Mouse (Mus musculus): ENCODE data around the gene Cct2. TPM values are rescaled to one million over a fixed set of nuclear protein-coding genes. Genes with fewer than 3 reads are reported as not detected.
A peak's percentile ranks its signal among the peaks of the same experiment; 100 is the strongest.

Gene Cct2
- polyA plus RNA-seq (2012; rRNA removed), result 20.6 and 37.3 TPM in 2 replicates

- under 1% methylated on average over 68 of the region's 68 CpGs for WGBS
- H3K4me3 ChIP-seq (ENCODE audit: low read depth, low read length), result peak within 1 kb of the TSS; percentile 80
Measured at GRCm38 (mm10) chr10:117063254-117064021, at the start of gene Cct2. Cct2 (minus strand) TSS chr10:117063814.

DNA sequence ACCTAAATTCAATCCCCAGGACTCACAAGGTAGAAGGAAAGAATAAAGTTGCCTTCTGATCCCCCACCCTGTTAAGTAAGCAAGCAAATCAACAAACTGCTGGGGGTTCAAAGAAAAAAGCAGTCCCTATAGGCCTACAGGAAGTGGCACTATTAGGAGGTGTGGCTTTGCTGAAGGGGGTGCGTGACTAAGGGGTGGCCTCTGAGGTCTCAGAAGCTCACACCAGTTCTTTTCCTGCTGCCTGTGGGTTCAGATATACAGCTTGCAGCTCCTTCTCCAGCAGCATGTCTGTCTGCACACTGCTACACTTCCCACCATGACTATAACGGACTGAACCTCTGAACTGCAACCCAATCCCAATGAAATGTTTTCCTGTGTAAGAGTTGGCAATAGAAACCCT is 48.9 kb upstream of the Cct2 start:
- no peaks in the 10 kb centered on the region for H3K36me3 ChIP-seq (ENCODE audit: control insufficient read depth, insufficient read depth, low read length)
- 58% methylated on average over 2 of the region's 2 CpGs for WGBS
- H3K27me3 ChIP-seq (ENCODE audit: control insufficient read depth, insufficient read depth, low read length), result no peaks in the 10 kb centered on the region
- TF ChIP-seq CTCF (IDR thresholded peaks at IDR 0.05; ENCODE audit: extremely low read depth, insufficient read length, insufficient replicate concordance, low read depth, low read length) (no peak), POLR2A (IDR thresholded peaks at IDR 0.05; ENCODE audit: low read depth, low read length) (no peak)
- H3K4me1 ChIP-seq (ENCODE audit: control insufficient read depth, insufficient read depth, insufficient read length, low read length), result peaks cover 7% of the 10 kb centered on the region
- H3K4me3 ChIP-seq (ENCODE audit: low read depth, low read length), result no peak overlapping the region
- H3K27ac ChIP-seq (ENCODE audit: insufficient read depth, low read depth, low read length), result no peak overlapping the region

More at GRCm38 (mm10) chr10:117063254-117064021, at the start of gene Cct2:
- no peaks in the 10 kb centered on the region for H3K27me3 ChIP-seq (ENCODE audit: control insufficient read depth, insufficient read depth, low read length)
- H3K36me3 ChIP-seq (ENCODE audit: control insufficient read depth, insufficient read depth, low read length), result peaks cover 31% of the 10 kb centered on the region
- no peak for TF ChIP-seq CTCF (IDR thresholded peaks at IDR 0.05; ENCODE audit: extremely low read depth, insufficient read length, insufficient replicate concordance, low read depth, low read length)
- TF ChIP-seq POLR2A (IDR thresholded peaks at IDR 0.05; ENCODE audit: low read depth, low read length), result peak; percentile 78
- peak within 1 kb of the TSS; percentile 53; the same call in 1 of the 2 replicates for H3K27ac ChIP-seq (ENCODE audit: insufficient read depth, low read depth, low read length)
- no peaks in the 10 kb centered on the region for H3K4me1 ChIP-seq (ENCODE audit: control insufficient read depth, insufficient read depth, insufficient read length, low read length)

DNA sequence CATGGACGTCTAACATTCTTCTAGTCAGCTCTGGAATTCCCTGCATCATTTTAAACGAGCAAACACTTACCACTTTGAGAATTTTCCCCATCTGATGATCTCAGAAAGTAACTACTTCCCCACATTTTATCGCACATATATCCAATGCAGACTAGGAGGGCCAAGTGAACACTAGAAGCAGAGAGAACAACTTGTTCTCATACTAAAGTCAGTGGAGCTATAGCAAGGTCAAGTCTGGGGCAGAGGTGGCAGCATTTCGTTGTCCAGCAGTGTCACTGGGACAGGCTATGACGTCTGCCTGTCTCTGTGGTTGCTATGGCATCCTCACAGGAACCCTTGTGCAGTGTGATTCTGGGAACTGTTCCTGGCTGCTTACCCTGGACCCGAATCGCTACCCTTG is 47.8 kb upstream of the Cct2 start:
- H3K27ac ChIP-seq (ENCODE audit: insufficient read depth, low read depth, low read length), result no peak overlapping the region
- WGBS, result 77% methylated on average over 7 of the region's 7 CpGs
- TF ChIP-seq CTCF (IDR thresholded peaks at IDR 0.05; ENCODE audit: extremely low read depth, insufficient read length, insufficient replicate concordance, low read depth, low read length) (no peak), POLR2A (IDR thresholded peaks at IDR 0.05; ENCODE audit: low read depth, low read length) (no peak)

DNA sequence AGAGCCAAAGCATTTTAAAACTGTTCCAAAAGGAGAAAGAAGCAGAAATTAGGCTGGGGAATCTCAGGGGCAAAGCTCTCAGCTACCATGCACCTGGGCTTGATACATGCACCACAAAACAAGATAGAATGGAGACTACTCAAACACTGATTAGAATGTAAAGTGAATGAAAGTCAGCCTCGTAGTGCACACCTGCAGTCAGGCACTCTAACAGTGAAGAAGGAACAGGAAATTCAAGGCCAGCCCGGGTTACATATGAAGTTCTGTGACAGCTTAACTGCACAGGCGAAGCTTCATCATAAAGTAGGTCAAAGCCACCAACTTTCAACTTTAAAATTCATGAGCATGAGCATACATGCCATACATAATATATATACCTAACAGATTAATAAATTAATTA is 46.7 kb upstream of the Cct2 start:
- no peak overlapping the region for H3K4me3 ChIP-seq (ENCODE audit: low read depth, low read length)
- H3K27ac ChIP-seq (ENCODE audit: insufficient read depth, low read depth, low read length), result no peak overlapping the region
- H3K27me3 ChIP-seq (ENCODE audit: control insufficient read depth, insufficient read depth, low read length), result no peaks in the 10 kb centered on the region
- 33% methylated on average over 3 of the region's 3 CpGs for WGBS
- TF ChIP-seq POLR2A (IDR thresholded peaks at IDR 0.05; ENCODE audit: low read depth, low read length) (no peak), CTCF (IDR thresholded peaks at IDR 0.05; ENCODE audit: extremely low read depth, insufficient read length, insufficient replicate concordance, low read depth, low read length) (no peak)
- no peaks in the 10 kb centered on the region for H3K36me3 ChIP-seq (ENCODE audit: control insufficient read depth, insufficient read depth, low read length)
- peaks cover 4% of the 10 kb centered on the region; the same call in 1 of the 2 replicates for H3K4me1 ChIP-seq (ENCODE audit: control insufficient read depth, insufficient read depth, insufficient read length, low read length)

More for the DNA sequence above, 47.8 kb upstream of the Cct2 start:
- peaks cover 7% of the 10 kb centered on the region for H3K4me1 ChIP-seq (ENCODE audit: control insufficient read depth, insufficient read depth, insufficient read length, low read length)
- H3K27me3 ChIP-seq (ENCODE audit: control insufficient read depth, insufficient read depth, low read length), result no peaks in the 10 kb centered on the region
- H3K36me3 ChIP-seq (ENCODE audit: control insufficient read depth, insufficient read depth, low read length), result no peaks in the 10 kb centered on the region
- H3K4me3 ChIP-seq (ENCODE audit: low read depth, low read length), result no peak overlapping the region

- no peak overlapping the region for H3K4me3 ChIP-seq (ENCODE audit: low read depth, low read length)
- 66% methylated on average over 3 of the region's 3 CpGs for whole genome bisulfite sequencing
- no peaks in the 10 kb centered on the region for H3K36me3 ChIP-seq (ENCODE audit: control insufficient read depth, insufficient read depth, low read length)
- TF ChIP-seq POLR2A (IDR thresholded peaks at IDR 0.05; ENCODE audit: low read depth, low read length) (no peak), CTCF (IDR thresholded peaks at IDR 0.05; ENCODE audit: extremely low read depth, insufficient read length, insufficient replicate concordance, low read depth, low read length) (no peak)
- no peaks in the 10 kb centered on the region for H3K27me3 ChIP-seq (ENCODE audit: control insufficient read depth, insufficient read depth, low read length)
- H3K4me1 ChIP-seq (ENCODE audit: control insufficient read depth, insufficient read depth, insufficient read length, low read length), result peaks cover 5% of the 10 kb centered on the region; the same call in 1 of the 2 replicates
- no peak overlapping the region for H3K27ac ChIP-seq (ENCODE audit: insufficient read depth, low read depth, low read length)
Measured at GRCm38 (mm10) chr10:117106686-117107085, 43.1 kb upstream of the Cct2 start.

DNA sequence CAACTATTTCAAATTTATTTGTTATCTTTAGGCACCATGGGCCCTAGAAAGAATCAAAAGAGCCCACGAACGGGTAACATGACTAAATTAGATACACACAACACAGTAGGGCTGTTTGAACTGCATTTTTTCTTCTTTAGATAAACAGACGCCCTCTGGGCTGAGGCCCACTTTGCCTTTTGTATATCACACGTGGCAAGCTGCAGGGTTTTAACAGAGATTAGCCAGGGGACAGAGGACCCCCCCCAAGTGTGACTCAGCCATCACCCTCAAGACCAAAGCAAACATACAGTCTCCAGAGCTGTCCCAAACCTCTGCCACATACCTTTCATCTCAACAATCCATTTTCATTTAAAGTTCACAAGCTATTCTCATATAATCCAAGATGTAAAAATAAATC is 42.6 kb upstream of the Cct2 start:
- Histone ChIP-seq H3K27me3 (ENCODE audit: control insufficient read depth, insufficient read depth, low read length) (no peaks in the 10 kb centered on the region), H3K4me1 (ENCODE audit: control insufficient read depth, insufficient read depth, insufficient read length, low read length) (peaks cover 5% of the 10 kb centered on the region; the same call in 1 of the 2 replicates), H3K36me3 (ENCODE audit: control insufficient read depth, insufficient read depth, low read length) (no peaks in the 10 kb centered on the region), H3K27ac (ENCODE audit: insufficient read depth, low read depth, low read length) (no peak overlapping the region), H3K4me3 (ENCODE audit: low read depth, low read length) (no peak overlapping the region)
- TF ChIP-seq POLR2A (IDR thresholded peaks at IDR 0.05; ENCODE audit: low read depth, low read length), result no peak
- WGBS, result 43% methylated on average over 4 of the region's 4 CpGs

GRCm38 (mm10) chr10:117105015-117105414 is 41.4 kb upstream of the Cct2 start:
- peaks cover 5% of the 10 kb centered on the region; the same call in 1 of the 2 replicates for H3K4me1 ChIP-seq (ENCODE audit: control insufficient read depth, insufficient read depth, insufficient read length, low read length)

More at GRCm38 (mm10) chr10:117105015-117105414, 41.4 kb upstream of the Cct2 start:
- peaks cover 2% of the 10 kb centered on the region; the same call in 1 of the 2 replicates for H3K36me3 ChIP-seq (ENCODE audit: control insufficient read depth, insufficient read depth, low read length)
- H3K27ac ChIP-seq (ENCODE audit: insufficient read depth, low read depth, low read length), result no peak overlapping the region
- no peak for TF ChIP-seq POLR2A (IDR thresholded peaks at IDR 0.05; ENCODE audit: low read depth, low read length)
- TF ChIP-seq CTCF (IDR thresholded peaks at IDR 0.05; ENCODE audit: extremely low read depth, insufficient read length, insufficient replicate concordance, low read depth, low read length), result no peak
- H3K27me3 ChIP-seq (ENCODE audit: control insufficient read depth, insufficient read depth, low read length), result no peaks in the 10 kb centered on the region
- WGBS, result 36% methylated on average over 4 of the region's 4 CpGs
- H3K4me3 ChIP-seq (ENCODE audit: low read depth, low read length), result no peak overlapping the region
